Mouse (Mus musculus): Measurements from ENCODE around the gene Tnfsf10. TPM values are rescaled to one million over a fixed set of nuclear protein-coding genes. Genes with fewer than 3 reads are reported as not detected.
"Not testable (repeated sequence)": the region's sequence is repeated elsewhere in the genome, so short reads cannot be mapped to it uniquely, and the experiment has no call there.

The Tnfsf10 gene
- polyA plus RNA-seq, 1 experiment from 2014 or later, result 0.77 TPM

DNA sequence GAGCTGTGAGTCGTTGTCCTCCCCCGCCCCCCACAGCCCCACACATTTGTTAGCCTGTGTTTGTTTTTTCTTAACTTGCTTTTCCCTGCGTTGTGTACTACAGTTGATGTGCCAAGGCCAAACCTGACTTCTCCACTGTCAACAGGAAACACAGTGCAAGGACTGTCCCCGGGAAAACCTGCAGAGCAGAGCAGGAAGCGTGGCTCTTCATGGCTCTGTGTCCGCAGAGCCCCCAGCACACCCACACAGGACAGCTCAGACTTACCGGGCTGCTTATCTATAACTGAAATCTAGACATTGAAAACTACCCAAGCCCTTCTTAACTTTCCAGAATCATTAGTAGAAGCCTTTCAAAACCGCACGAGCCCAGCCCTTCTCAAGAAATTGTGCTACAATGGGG lies 31.8 kb upstream of the Tnfsf10 start:
- Histone ChIP-seq H3K4me2 (replicated peaks) (no peak overlapping the region), H3K9me3 (no peaks in the 10 kb centered on the region), H3K4me3 (replicated peaks) (no peak overlapping the region), H3K4me1 (replicated peaks) (peaks cover 6% of the 10 kb centered on the region; the same call in 1 of the 2 replicates), H3K9ac (no peak overlapping the region), H3K27me3 (replicated peaks) (no peaks in the 10 kb centered on the region), H3K36me3 (no peaks in the 10 kb centered on the region), H3K27ac (no peak overlapping the region)
- WGBS, result 70% methylated on average over 9 of the region's 9 CpGs
- ATAC-seq, result no peak

GRCm38 (mm10) chr3:27288301-27288700 lies 28.5 kb upstream of the Tnfsf10 start:
- Histone ChIP-seq H3K4me1 (replicated peaks) (peaks cover 3% of the 10 kb centered on the region; the same call in 1 of the 2 replicates), H3K9me3 (no peaks in the 10 kb centered on the region), H3K9ac (no peak overlapping the region), H3K4me2 (replicated peaks) (no peak overlapping the region), H3K36me3 (no peaks in the 10 kb centered on the region), H3K27me3 (replicated peaks) (no peaks in the 10 kb centered on the region), H3K27ac (no peak overlapping the region), H3K4me3 (replicated peaks) (no peak overlapping the region)
- 71% methylated on average over 2 of the region's 2 CpGs for WGBS
- ATAC-seq, result no peak

GRCm38 (mm10) chr3:27288909-27289308 lies 27.9 kb upstream of the Tnfsf10 start:
- ATAC-seq, result no peak; the same call in 1 of the 2 replicates
- 35% methylated on average over 8 of the region's 8 CpGs for WGBS
- H3K9ac ChIP-seq, result no peak overlapping the region
- no peak overlapping the region for H3K4me2 ChIP-seq (replicated peaks)
- no peak overlapping the region for H3K4me3 ChIP-seq (replicated peaks)
- H3K27me3 ChIP-seq (replicated peaks), result no peaks in the 10 kb centered on the region
- no peaks in the 10 kb centered on the region for H3K36me3 ChIP-seq
- H3K27ac ChIP-seq, result no peak overlapping the region
- no peaks in the 10 kb centered on the region for H3K9me3 ChIP-seq
- H3K4me1 ChIP-seq (replicated peaks), result no peaks in the 10 kb centered on the region

- 84% methylated on average over 5 of the region's 5 CpGs for WGBS
- no peak overlapping the region for H3K4me3 ChIP-seq (replicated peaks)
- H3K36me3 ChIP-seq, result no peaks in the 10 kb centered on the region
- no peaks in the 10 kb centered on the region for H3K4me1 ChIP-seq (replicated peaks)
- H3K9ac ChIP-seq, result no peak overlapping the region
- no peaks in the 10 kb centered on the region for H3K9me3 ChIP-seq
- ATAC-seq, result no peak
- H3K4me2 ChIP-seq (replicated peaks), result no peak overlapping the region
- H3K27ac ChIP-seq, result no peak overlapping the region
- no peaks in the 10 kb centered on the region for H3K27me3 ChIP-seq (replicated peaks)
Observed at GRCm38 (mm10) chr3:27290285-27290684, 26.5 kb upstream of the Tnfsf10 start.

DNA sequence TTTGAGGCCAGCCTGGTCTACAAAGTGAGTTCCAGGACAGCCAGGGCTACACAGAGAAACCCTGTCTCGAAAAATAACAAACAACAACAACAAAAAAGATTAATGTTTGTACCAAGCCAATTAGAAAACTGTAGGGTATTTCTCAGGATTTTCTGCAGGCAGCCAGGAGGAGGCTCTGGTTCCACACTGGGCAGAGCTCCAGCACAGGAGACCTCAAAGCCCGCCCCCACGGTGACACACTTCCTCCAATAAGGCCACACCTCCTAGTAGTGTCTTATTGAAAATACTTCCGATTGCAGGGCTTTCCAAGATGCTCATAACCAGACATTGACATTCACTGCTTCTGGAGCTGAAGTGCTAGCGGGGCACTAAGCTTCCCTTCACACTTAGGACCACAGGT lies 25.9 kb upstream of the Tnfsf10 start:
- H3K4me3 ChIP-seq (replicated peaks); H3K9ac ChIP-seq; H3K4me1 ChIP-seq (replicated peaks); H3K4me2 ChIP-seq (replicated peaks); ATAC-seq; H3K9me3 ChIP-seq; H3K27me3 ChIP-seq (replicated peaks); H3K27ac ChIP-seq; H3K36me3 ChIP-seq: not testable (repeated sequence)
- WGBS, result 86% methylated on average over 5 of the region's 5 CpGs

DNA sequence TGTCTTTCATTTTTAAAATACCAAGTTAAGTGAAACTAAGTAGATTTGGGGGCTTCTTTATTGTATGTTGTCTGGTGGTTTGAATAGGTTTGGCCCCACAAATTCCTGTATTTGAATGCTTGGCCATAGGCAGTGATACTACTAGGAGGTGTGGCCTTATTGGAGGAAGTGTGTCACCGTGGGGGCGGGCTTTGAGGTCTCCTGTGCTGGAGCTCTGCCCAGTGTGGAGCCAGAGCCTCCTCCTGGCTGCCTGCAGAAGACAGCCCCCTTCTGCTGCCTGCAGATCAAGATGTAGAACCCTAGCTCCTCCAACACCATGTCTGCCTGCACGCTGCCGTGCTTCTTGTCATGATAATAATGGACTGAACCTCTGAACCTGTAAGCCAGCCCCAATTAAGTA lies 25.4 kb upstream of the Tnfsf10 start:
- ATAC-seq; H3K4me1 ChIP-seq (replicated peaks); H3K36me3 ChIP-seq; H3K4me3 ChIP-seq (replicated peaks); H3K27ac ChIP-seq; H3K27me3 ChIP-seq (replicated peaks); H3K9me3 ChIP-seq; H3K4me2 ChIP-seq (replicated peaks); H3K9ac ChIP-seq: not testable (repeated sequence)
- WGBS, result 87% methylated on average over 4 of the region's 4 CpGs

DNA sequence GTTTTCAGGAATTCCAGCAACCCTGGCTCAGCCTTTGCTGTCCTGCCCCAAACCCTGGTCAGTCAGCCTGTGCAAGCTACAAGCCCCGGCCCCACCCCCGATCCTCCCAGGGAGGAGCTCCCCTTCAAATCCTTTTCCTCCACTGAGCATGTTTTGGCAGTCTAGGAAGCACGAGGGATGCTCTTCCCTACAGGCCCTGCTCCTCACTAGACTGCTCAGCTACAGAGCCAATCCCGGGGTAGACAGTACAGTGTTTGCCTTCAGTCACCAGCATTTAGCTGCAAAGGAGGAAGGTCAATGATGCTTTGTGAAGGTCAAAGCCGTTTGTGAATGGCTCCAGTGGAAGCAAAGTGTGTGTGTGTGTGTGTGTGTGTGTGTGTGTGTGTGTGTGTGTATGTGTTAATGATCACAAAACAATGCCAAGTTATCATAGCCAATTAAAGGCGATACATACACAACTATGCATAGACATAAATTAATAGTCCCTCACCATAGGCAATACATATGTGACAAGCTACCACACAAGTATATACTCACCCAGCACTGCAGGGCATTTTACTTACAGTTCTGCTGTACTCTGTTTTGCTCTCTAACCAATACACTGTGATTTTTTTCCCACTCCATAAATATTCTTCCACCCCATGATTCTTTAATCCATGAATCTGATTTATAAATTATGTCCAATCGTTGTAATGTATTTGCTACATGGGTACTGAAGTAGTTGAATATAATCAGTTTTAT lies 23.0 kb upstream of the Tnfsf10 start:
- no peak overlapping the region for H3K27ac ChIP-seq
- H3K4me3 ChIP-seq (replicated peaks), result no peak overlapping the region
- 62% methylated on average over 7 of the region's 7 CpGs for WGBS
- no peaks in the 10 kb centered on the region for H3K27me3 ChIP-seq (replicated peaks)
- no peak overlapping the region for H3K4me2 ChIP-seq (replicated peaks)
- H3K9ac ChIP-seq, result no peak overlapping the region
- H3K4me1 ChIP-seq (replicated peaks), result no peaks in the 10 kb centered on the region
- H3K36me3 ChIP-seq, result no peaks in the 10 kb centered on the region
- H3K9me3 ChIP-seq, result no peaks in the 10 kb centered on the region
- ATAC-seq, result no peak

DNA sequence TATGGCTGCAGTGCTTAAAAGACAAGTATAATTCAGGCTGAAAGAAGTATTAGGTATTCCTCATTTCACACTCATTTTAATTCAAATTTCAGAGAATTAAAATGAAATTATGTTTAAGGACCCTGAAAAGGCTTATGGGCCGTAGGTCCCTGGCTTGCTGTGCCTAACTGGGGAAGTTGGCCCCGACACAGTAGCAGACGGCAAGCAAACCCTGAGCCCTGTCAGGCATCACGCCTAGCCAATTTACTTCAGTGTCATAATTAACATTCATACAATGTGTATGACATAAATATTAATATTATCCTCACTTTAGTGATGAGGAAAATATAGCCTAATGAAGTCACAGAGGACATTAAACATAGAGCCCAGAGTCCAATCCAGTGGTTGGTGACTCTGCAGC lies 16.4 kb upstream of the Tnfsf10 start:
- Histone ChIP-seq H3K27me3 (replicated peaks) (no peaks in the 10 kb centered on the region), H3K9me3 (no peaks in the 10 kb centered on the region), H3K4me3 (replicated peaks) (no peak overlapping the region), H3K4me2 (replicated peaks) (no peak overlapping the region), H3K27ac (no peak overlapping the region), H3K36me3 (no peaks in the 10 kb centered on the region), H3K4me1 (replicated peaks) (no peaks in the 10 kb centered on the region), H3K9ac (no peak overlapping the region)
- ATAC-seq, result no peak
- 80% methylated on average over 4 of the region's 4 CpGs for WGBS

GRCm38 (mm10) chr3:27302339-27303022 lies 14.3 kb upstream of the Tnfsf10 start:
- Histone ChIP-seq H3K36me3 (no peaks in the 10 kb centered on the region), H3K9me3 (no peaks in the 10 kb centered on the region), H3K4me2 (replicated peaks) (no peak overlapping the region), H3K4me3 (replicated peaks) (no peak overlapping the region), H3K27me3 (replicated peaks) (no peaks in the 10 kb centered on the region), H3K27ac (no peak overlapping the region), H3K9ac (no peak overlapping the region), H3K4me1 (replicated peaks) (no peaks in the 10 kb centered on the region)
- ATAC-seq, result 0 out of 2 replicates have a peak, but pooled peaks have one; percentile 51
- 53% methylated on average over 9 of the region's 9 CpGs for WGBS

DNA sequence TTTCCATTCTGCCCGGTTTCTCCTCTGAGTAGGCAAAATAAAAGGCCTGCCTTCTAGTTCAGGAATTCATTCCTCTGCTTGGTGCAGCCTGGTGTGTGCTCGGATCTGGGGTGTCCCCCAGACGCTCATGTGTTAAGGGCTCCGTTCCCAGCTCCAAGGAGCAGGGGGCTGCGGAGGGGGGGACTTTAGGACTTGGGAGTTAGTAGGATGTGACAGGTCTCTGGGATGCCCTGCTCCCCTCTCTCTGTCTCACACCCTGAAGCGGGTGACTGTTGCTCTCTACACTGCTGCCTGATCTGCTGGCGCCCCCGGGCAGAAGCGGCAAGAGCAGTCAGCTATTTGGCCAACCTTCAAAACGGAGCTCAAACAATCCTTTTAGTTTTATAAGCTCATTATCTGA lies 10.0 kb upstream of the Tnfsf10 start:
- 78% methylated on average over 10 of the region's 10 CpGs for WGBS

GRCm38 (mm10) chr3:27310973-27311372 lies 5.9 kb upstream of the Tnfsf10 start:
- no peak for ATAC-seq
- WGBS, result 92% methylated on average over 7 of the region's 7 CpGs
- H3K4me2 ChIP-seq (replicated peaks), result no peak overlapping the region
- no peaks in the 10 kb centered on the region for H3K4me1 ChIP-seq (replicated peaks)
- H3K9ac ChIP-seq, result no peak overlapping the region
- no peak overlapping the region for H3K4me3 ChIP-seq (replicated peaks)
- no peaks in the 10 kb centered on the region for H3K36me3 ChIP-seq
- H3K27ac ChIP-seq, result no peak overlapping the region
- no peaks in the 10 kb centered on the region for H3K9me3 ChIP-seq
- no peaks in the 10 kb centered on the region for H3K27me3 ChIP-seq (replicated peaks)

More for the DNA sequence above, 10.0 kb upstream of the Tnfsf10 start:
- H3K9me3 ChIP-seq, result no peaks in the 10 kb centered on the region
- no peak overlapping the region for H3K9ac ChIP-seq
- no peak for ATAC-seq
- no peaks in the 10 kb centered on the region for H3K36me3 ChIP-seq
- no peak overlapping the region for H3K4me3 ChIP-seq (replicated peaks)
- no peak overlapping the region for H3K27ac ChIP-seq
- no peaks in the 10 kb centered on the region for H3K27me3 ChIP-seq (replicated peaks)
- H3K4me2 ChIP-seq (replicated peaks), result no peak overlapping the region
- no peaks in the 10 kb centered on the region for H3K4me1 ChIP-seq (replicated peaks)

DNA sequence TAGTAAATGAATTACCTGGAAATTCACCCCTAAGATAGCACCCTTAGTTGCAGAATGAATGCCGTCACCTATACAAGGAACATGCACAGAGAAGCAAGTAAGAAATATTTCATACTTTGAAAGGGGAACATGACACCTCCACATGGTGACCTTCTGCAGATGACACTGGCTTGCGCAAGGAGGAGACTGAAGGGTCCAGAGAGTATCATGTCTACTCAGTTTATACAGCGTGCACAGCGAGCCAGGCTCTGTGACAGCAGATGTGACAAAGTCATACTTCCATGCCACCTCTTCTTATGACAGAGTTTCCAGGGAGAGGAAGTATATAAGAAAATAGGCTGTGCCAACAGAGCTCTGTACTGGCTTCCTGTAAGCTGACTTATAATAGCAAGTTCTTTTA lies 5.4 kb upstream of the Tnfsf10 start:
- Histone ChIP-seq H3K4me1 (replicated peaks) (no peaks in the 10 kb centered on the region), H3K9me3 (no peaks in the 10 kb centered on the region), H3K4me3 (replicated peaks) (no peak overlapping the region), H3K4me2 (replicated peaks) (no peak overlapping the region), H3K9ac (no peak overlapping the region), H3K27me3 (replicated peaks) (no peaks in the 10 kb centered on the region), H3K36me3 (no peaks in the 10 kb centered on the region), H3K27ac (no peak overlapping the region)
- 91% methylated on average over 4 of the region's 4 CpGs for WGBS
- ATAC-seq, result no peak

Data from intestine, embryonic 15.5 days (tissue).